Mouse (Mus musculus) midbrain, embryonic 16.5 days (tissue): Measurements from ENCODE around the gene Wnt1. TPM values are rescaled to one million over a fixed set of nuclear protein-coding genes. Genes with fewer than 3 reads are reported as not detected.

Experiments used
- ATAC-seq: fragments of 200-750 bp; cut with Nextera tagmentation; 2 replicates; pipeline ENCODE4 v1.8.0; 2017; ENCODE audit warnings: moderate TSS enrichment
- H3K27ac ChIP-seq: fragments of 300-500 bp; sonication (generic); 2 replicates; pipeline ENCODE4 v1.5.1; 2014; ENCODE audit warnings: mild to moderate bottlenecking, low read length, mixed read lengths
- H3K27me3 ChIP-seq: fragments of 300-500 bp; sonication (generic); 2 replicates; pipeline ENCODE4 v1.6.1; 2014; ENCODE audit warnings: low read depth, low read length, mixed read lengths; ENCODE audit not compliant: control insufficient read depth, insufficient read depth
- H3K36me3 ChIP-seq: fragments of 300-500 bp; sonication (generic); 2 replicates; pipeline ENCODE4 v1.6.1; 2014; ENCODE audit warnings: mild to moderate bottlenecking, low read length, moderate library complexity, mixed read lengths; ENCODE audit not compliant: control insufficient read depth, insufficient read depth
- H3K4me1 ChIP-seq: fragments of 300-500 bp; sonication (generic); 2 replicates; pipeline ENCODE4 v1.6.1; 2014; ENCODE audit warnings: mild to moderate bottlenecking, low read length, mixed read lengths; ENCODE audit not compliant: control insufficient read depth, insufficient read depth
- H3K4me2 ChIP-seq: fragments of 300-500 bp; sonication (generic); 2 replicates; pipeline ENCODE4 v1.6.1; 2014; ENCODE audit warnings: mild to moderate bottlenecking, low read length, mixed read lengths
- H3K4me3 ChIP-seq: fragments of 300-500 bp; sonication (generic); 2 replicates; pipeline ENCODE4 v1.5.1; 2014; ENCODE audit warnings: low read depth, mild to moderate bottlenecking, low read length, moderate library complexity, mixed read lengths
- H3K9ac ChIP-seq: fragments of 300-500 bp; sonication (generic); 2 replicates; pipeline ENCODE4 v1.6.1; 2014; ENCODE audit warnings: low read depth, low read length, mixed read lengths
- H3K9me3 ChIP-seq: fragments of 300-500 bp; sonication (generic); replicated peaks from 2 replicates; pipeline ENCODE4 v1.6.1; 2014; ENCODE audit warnings: mild to moderate bottlenecking, low read length, mixed read lengths; ENCODE audit not compliant: control insufficient read depth, poor library complexity, severe bottlenecking
- WGBS: fragments of 180-500 bp; shearing (Covaris S2); extraction: QIAGEN DNeasy Blood & Tissue Kit; methylation state at CpG from one replicate; pipeline ENCODE4 v1.1.7; 2014; 5-methylcytosine and 5-hydroxymethylcytosine counted together
- polyA plus RNA-seq: library from polyadenylated mRNA; unstranded; fragments of >200 nt; fragmentation: Nextera tagmentation; extraction: Ambion mirVana; gene quantifications from 2 replicates; pipeline ENCODE4 v1.2.1, GENCODE M21; 2015

The Wnt1 gene
- polyA plus RNA-seq, 1 experiment from 2014 or later, result 1.3 TPM

DNA sequence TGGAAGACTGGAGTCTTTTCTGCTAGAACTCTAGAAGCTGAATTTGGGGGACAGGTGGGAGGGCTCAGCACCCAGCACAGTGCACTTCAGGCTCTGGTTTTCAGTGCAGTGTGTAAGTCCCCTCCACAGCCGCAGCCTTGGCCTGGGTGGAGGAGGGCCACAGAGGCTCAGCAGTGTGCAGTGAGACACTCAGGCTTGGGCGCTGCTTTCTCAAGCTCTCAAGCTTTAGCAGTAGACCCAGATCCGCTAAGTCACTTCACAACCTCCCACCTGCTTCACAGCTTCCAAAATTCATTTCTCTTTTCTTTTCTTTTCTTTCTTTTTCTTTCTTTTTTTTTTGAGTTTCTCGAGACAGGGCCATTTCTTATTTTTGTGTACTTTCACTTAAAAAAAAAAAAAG, 31.3 kb downstream of the Wnt1 start:
- Histone ChIP-seq H3K36me3 (peaks cover 3% of the 10 kb centered on the region; the same call in 1 of the 2 replicates), H3K4me3 (no peak overlapping the region), H3K27me3 (no peaks in the 10 kb centered on the region), H3K9me3 (no peaks in the 10 kb centered on the region), H3K4me2 (no peak overlapping the region), H3K27ac (no peak overlapping the region), H3K4me1 (no peaks in the 10 kb centered on the region), H3K9ac (no peak overlapping the region)
- WGBS, result 82% methylated on average over 4 of the region's 4 CpGs
- no peak for ATAC-seq

DNA sequence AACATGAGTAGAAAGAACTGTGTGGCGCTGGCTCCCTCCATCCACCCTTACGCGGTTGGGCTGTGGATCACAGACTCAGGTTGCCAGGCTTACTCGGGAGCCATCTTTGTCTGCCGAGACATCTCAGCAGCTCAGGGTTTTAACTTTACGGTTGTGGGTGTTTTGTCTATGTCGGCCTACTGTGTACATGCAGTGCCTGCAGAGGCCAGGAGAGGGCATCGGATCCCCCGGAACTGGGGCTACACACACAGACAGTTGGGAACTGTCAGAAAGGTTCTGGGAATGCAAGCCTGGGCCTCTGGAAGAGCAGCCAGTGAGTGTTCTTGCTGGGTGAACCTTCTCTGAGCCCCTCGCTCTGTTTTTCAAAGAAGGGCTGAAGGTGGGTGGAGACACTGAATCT, 31.7 kb downstream of the Wnt1 start:
- Histone ChIP-seq H3K27ac (no peak overlapping the region), H3K9me3 (no peaks in the 10 kb centered on the region), H3K4me1 (no peaks in the 10 kb centered on the region), H3K36me3 (peaks cover 3% of the 10 kb centered on the region; the same call in 1 of the 2 replicates), H3K4me3 (no peak overlapping the region), H3K27me3 (no peaks in the 10 kb centered on the region), H3K4me2 (no peak overlapping the region), H3K9ac (no peak overlapping the region)
- no peak for ATAC-seq
- 23% methylated on average over 10 of the region's 10 CpGs for WGBS

DNA sequence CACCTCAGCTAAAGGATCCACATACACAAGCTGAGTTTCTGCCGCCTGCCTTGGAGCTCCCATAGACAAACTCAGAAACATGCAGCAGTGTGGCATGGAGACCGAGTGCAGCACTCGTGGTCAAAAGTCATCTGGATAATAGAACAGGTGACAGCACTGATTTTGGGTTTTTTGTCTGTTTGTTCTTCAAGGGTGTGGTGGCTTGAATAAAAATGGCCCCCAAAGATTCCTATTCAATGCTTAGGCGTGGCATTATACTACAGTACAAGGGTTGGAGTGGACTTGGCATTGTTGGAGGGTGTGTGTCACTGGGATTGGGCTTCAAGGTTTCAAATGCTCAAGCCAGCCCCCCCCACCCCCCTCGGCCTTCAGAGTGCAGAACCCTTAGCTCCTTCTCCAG, 32.5 kb downstream of the Wnt1 start:
- 95% methylated on average over 5 of the region's 5 CpGs for WGBS
- Histone ChIP-seq H3K4me1 (no peaks in the 10 kb centered on the region), H3K27ac (no peak overlapping the region), H3K4me3 (no peak overlapping the region), H3K36me3 (peaks cover 3% of the 10 kb centered on the region; the same call in 1 of the 2 replicates), H3K27me3 (no peaks in the 10 kb centered on the region), H3K9ac (no peak overlapping the region), H3K4me2 (no peak overlapping the region), H3K9me3 (no peaks in the 10 kb centered on the region)
- no peak for ATAC-seq

DNA sequence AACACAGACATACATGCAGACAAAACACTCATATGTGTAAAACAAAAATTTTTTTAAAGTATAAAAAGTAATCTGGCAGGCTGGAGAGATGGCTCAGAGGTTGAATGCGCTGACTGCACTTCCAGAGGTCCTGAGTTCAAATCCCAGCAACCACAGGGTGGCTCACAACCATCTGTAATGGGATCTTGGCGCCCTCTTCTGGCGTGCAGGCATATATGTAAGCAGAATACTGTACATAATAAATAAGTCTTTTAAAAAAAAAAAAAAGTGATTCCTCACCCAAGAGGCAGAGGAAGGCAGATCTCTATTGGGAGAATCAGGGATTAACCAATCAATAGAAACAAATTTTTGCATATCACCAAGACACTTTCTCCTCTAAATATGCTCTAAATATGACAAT, 33.8 kb downstream of the Wnt1 start:
- 72% methylated on average over 3 of the region's 3 CpGs for WGBS
- H3K9me3 ChIP-seq, result no peaks in the 10 kb centered on the region
- ATAC-seq, result no peak
- no peak overlapping the region for H3K4me3 ChIP-seq
- peaks cover 3% of the 10 kb centered on the region; the same call in 1 of the 2 replicates for H3K36me3 ChIP-seq
- no peak overlapping the region for H3K27ac ChIP-seq
- H3K4me1 ChIP-seq, result no peaks in the 10 kb centered on the region
- H3K27me3 ChIP-seq, result no peaks in the 10 kb centered on the region
- H3K9ac ChIP-seq, result no peak overlapping the region
- no peak overlapping the region for H3K4me2 ChIP-seq

DNA sequence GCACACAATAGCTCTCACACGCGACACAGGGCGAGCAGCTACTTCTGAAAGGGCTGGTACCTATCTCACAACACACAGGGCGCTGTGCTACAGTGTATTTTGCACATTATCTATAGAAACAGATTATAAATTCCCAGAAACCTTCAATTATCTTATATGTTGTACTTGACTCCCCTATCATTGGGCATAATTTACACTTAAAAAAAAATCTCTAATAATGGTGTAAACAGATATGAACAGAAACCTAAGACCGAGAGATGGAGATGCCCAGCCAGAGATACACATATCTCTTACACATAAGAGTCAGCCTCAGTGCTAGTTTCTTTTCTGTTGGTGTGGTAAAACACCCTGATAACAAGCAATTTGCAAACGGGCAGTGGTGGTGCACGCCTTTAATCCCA, 38.0 kb downstream of the Wnt1 start:
- Histone ChIP-seq H3K4me1 (peaks cover 16% of the 10 kb centered on the region), H3K36me3 (peaks cover 3% of the 10 kb centered on the region; the same call in 1 of the 2 replicates), H3K27ac (no peak overlapping the region), H3K27me3 (no peaks in the 10 kb centered on the region), H3K4me3 (no peak overlapping the region), H3K9ac (no peak overlapping the region), H3K4me2 (no peak overlapping the region), H3K9me3 (no peaks in the 10 kb centered on the region)
- WGBS, result 90% methylated on average over 7 of the region's 7 CpGs
- ATAC-seq, result no peak

DNA sequence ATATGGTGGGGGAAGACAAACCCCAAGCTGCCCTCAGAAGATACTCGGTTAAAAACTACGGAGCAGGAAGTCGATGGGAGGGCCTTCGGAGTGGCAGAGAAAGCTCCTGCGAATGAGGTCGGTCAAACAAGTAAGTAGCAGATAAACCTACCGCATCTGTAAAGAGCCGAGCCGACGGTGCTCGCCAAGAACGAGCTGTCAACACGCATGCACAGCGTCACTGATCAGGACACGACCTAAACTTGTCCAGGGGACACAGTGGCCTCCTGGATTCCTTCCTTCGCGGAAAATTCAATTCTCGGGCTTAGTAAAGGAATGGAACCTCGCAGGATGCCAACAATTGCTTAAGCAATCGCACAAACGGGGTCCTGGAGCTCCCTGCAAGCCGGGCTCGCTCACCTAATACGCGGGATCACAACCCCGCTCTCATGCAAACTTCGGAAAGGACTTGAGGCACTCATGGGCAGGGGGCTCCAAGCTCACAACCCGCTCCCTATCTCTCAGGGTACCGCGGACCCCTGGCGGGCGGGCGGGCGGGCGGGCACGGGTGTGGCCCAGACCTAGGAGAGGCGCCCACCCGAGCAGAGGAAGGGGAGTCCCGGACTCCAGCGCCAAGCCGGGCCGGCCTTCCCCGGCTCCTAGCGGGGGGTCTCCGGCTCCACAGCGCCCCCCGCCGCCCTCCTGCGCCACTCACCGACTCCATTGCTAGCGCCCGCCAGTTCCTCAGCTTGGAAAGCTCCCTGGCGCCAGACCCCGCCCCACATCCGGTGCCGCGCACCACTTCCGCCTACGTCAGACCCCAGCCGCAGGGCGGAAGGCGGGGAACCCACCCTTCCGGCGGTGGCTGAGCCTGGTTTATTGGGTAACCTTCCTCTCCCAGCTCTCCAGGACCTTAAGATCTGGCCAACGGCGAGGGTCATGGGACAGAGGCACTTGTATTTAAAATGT, 41.4 kb downstream of the Wnt1 start, which contains the start of gene Prkag1:
Prkag1 (minus strand) TSS at position 786 of the 948 bp plus-strand sequence.
- peak within 1 kb of the TSS; percentile 71 for H3K4me2 ChIP-seq
- peaks cover 25% of the 10 kb centered on the region for H3K36me3 ChIP-seq

DNA sequence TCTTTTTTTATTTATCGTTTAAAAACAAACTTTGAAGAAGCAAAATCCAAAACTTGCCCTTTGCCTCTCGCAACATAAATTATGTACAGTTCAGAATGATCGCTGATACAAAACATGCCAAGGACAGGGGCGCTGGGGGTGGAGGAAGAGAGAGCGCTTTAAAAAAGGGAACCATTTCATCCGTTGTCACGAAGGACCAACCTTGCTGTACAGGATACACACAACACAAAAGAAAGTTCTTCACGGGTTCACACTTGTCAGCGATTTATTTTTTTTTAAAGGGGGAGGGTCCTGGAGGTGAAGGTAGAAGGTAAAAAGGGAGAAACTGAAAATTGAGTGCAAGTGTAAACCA, 42.0 kb downstream of the Wnt1 start:
- peak; percentile 46 for ATAC-seq
- Histone ChIP-seq H3K4me1 (peaks cover 16% of the 10 kb centered on the region), H3K9me3 (no peaks in the 10 kb centered on the region), H3K4me2 (peak overlapping the region; percentile 71), H3K9ac (peak overlapping the region; percentile 65), H3K27ac (peak overlapping the region; percentile 71), H3K36me3 (peaks cover 31% of the 10 kb centered on the region), H3K27me3 (no peaks in the 10 kb centered on the region), H3K4me3 (peak overlapping the region; percentile 60)
- WGBS, result 13% methylated on average over 9 of the region's 9 CpGs

More for the DNA sequence above, 41.4 kb downstream of the Wnt1 start, which contains the start of gene Prkag1:
- Histone ChIP-seq H3K4me1 (peaks cover 16% of the 10 kb centered on the region), H3K27ac (peak within 1 kb of the TSS; percentile 71), H3K9me3 (no peaks in the 10 kb centered on the region), H3K9ac (peak within 1 kb of the TSS; percentile 65), H3K27me3 (no peaks in the 10 kb centered on the region), H3K4me3 (peak within 1 kb of the TSS; percentile 60)
- ATAC-seq, result peak; percentile 97
- WGBS, result under 1% methylated on average over 60 of the region's 66 CpGs

DNA sequence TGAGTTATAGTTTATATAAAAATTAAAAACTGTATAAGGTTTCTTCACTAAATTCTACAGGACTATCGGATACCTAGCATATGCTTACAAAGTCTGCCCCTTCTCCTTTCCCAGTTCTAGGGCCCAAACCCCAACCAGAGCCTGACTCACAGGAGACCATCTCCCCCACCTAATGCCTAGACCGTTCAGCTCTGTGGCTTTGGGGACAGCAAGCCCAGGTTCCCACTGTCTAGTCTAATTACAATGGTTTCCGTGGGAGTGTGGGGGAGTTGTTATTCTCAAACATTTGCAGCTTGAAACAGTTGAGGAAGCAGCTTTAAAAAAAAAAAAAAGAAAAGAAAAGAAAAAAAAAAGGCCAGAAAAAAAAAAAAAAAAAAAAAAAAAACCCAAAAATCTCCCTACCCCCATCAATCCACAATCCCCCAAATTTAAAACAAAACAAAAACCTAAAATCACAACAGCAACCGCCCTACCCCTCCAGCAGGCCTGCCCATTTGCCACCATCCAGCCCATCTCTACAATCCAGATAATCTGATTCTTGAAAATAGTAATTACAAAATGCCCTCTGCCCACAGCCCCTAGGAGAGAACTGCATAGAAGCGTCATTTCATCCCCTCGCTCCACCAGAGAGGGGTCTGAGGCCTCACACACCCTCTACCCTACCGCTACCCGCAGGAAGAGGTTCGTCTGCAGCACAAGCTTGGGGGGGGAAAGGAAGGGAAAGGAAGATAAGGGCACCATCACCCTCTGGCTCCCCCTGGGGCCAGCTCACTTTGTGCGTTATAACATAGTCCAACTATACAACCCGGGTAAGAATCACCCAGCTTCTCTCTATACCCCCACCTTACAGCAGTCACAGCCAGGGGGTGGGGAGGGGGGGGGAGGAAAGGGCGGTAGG, 42.8 kb downstream of the Wnt1 start:
- Histone ChIP-seq H3K9me3 (no peaks in the 10 kb centered on the region), H3K27ac (no peak overlapping the region), H3K4me3 (no peak overlapping the region), H3K4me1 (peaks cover 16% of the 10 kb centered on the region), H3K9ac (no peak overlapping the region), H3K36me3 (peaks cover 39% of the 10 kb centered on the region), H3K4me2 (no peak overlapping the region), H3K27me3 (no peaks in the 10 kb centered on the region)
- ATAC-seq, result no peak
- 56% methylated on average over 12 of the region's 12 CpGs for WGBS
